Mouse (Mus musculus): Measurements from ENCODE around the gene Ubtd2. TPM values are rescaled to one million over a fixed set of nuclear protein-coding genes. Genes with fewer than 3 reads are reported as not detected.

Ubtd2 gene
- polyA plus RNA-seq, 1 experiment from 2014 or later = 61.4 TPM

- Histone ChIP-seq H3K9ac (ENCODE audit: low read length) (no peak overlapping the region), H3K36me3 (ENCODE audit: control insufficient read depth, insufficient read depth, low read length) (no peaks in the 10 kb centered on the region), H3K9me3 (ENCODE audit: control insufficient read depth, low read length) (no peaks in the 10 kb centered on the region), H3K4me2 (ENCODE audit: low read depth) (no peak overlapping the region), H3K4me3 (ENCODE audit: low read depth, low read length) (no peak overlapping the region), H3K27ac (ENCODE audit: low read depth, low read length) (no peak overlapping the region), H3K27me3 (ENCODE audit: control insufficient read depth, insufficient read depth, low read length) (no peaks in the 10 kb centered on the region), H3K4me1 (ENCODE audit: control insufficient read depth, insufficient read depth, low read length) (no peaks in the 10 kb centered on the region)
- no peak for DNase-seq (ENCODE audit: low spot score)
- WGBS = 84% methylated on average over 4 of the region's 4 CpGs
- no peak for ATAC-seq (ENCODE audit: insufficient read depth, low FRiP score, low TSS enrichment)
These were observed 63.6 kb downstream of the Ubtd2 start for GRCm38 (mm10) chr11:32518770-32519169.

- WGBS = 88% methylated on average over 1 of the region's 1 CpGs
- Histone ChIP-seq H3K36me3 (ENCODE audit: control insufficient read depth, insufficient read depth, low read length) (no peaks in the 10 kb centered on the region), H3K4me1 (ENCODE audit: control insufficient read depth, insufficient read depth, low read length) (no peaks in the 10 kb centered on the region), H3K4me3 (ENCODE audit: low read depth, low read length) (no peak overlapping the region), H3K4me2 (ENCODE audit: low read depth) (no peak overlapping the region), H3K27ac (ENCODE audit: low read depth, low read length) (no peak overlapping the region), H3K27me3 (ENCODE audit: control insufficient read depth, insufficient read depth, low read length) (no peaks in the 10 kb centered on the region), H3K9ac (ENCODE audit: low read length) (no peak overlapping the region), H3K9me3 (ENCODE audit: control insufficient read depth, low read length) (no peaks in the 10 kb centered on the region)
- ATAC-seq (ENCODE audit: insufficient read depth, low FRiP score, low TSS enrichment) (no peak), DNase-seq (ENCODE audit: low spot score) (no peak)
These were observed 64.2 kb downstream of the Ubtd2 start for GRCm38 (mm10) chr11:32519354-32519753.

- Histone ChIP-seq H3K36me3 (ENCODE audit: control insufficient read depth, insufficient read depth, low read length) (peaks cover 2% of the 10 kb centered on the region; the same call in 1 of the 2 replicates), H3K27ac (ENCODE audit: low read depth, low read length) (no peak overlapping the region), H3K27me3 (ENCODE audit: control insufficient read depth, insufficient read depth, low read length) (no peaks in the 10 kb centered on the region), H3K9me3 (ENCODE audit: control insufficient read depth, low read length) (no peaks in the 10 kb centered on the region), H3K4me2 (ENCODE audit: low read depth) (no peak overlapping the region), H3K9ac (ENCODE audit: low read length) (no peak overlapping the region), H3K4me1 (ENCODE audit: control insufficient read depth, insufficient read depth, low read length) (no peaks in the 10 kb centered on the region), H3K4me3 (ENCODE audit: low read depth, low read length) (no peak overlapping the region)
- 71% methylated on average over 2 of the region's 2 CpGs for WGBS
- ATAC-seq (ENCODE audit: insufficient read depth, low FRiP score, low TSS enrichment) (no peak), DNase-seq (ENCODE audit: low spot score) (no peak)
These were observed 66.1 kb downstream of the Ubtd2 start for GRCm38 (mm10) chr11:32521246-32521645.

- H3K9me3 ChIP-seq (ENCODE audit: control insufficient read depth, low read length) = no peaks in the 10 kb centered on the region
- no peak overlapping the region for H3K9ac ChIP-seq (ENCODE audit: low read length)
- ATAC-seq (ENCODE audit: insufficient read depth, low FRiP score, low TSS enrichment) (no peak), DNase-seq (ENCODE audit: low spot score) (no peak)
- no peaks in the 10 kb centered on the region for H3K4me1 ChIP-seq (ENCODE audit: control insufficient read depth, insufficient read depth, low read length)
- WGBS = 89% methylated on average over 11 of the region's 11 CpGs
- no peak overlapping the region for H3K4me3 ChIP-seq (ENCODE audit: low read depth, low read length)
- H3K36me3 ChIP-seq (ENCODE audit: control insufficient read depth, insufficient read depth, low read length) = peaks cover 2% of the 10 kb centered on the region; the same call in 1 of the 2 replicates
- no peaks in the 10 kb centered on the region for H3K27me3 ChIP-seq (ENCODE audit: control insufficient read depth, insufficient read depth, low read length)
- H3K27ac ChIP-seq (ENCODE audit: low read depth, low read length) = no peak overlapping the region
- H3K4me2 ChIP-seq (ENCODE audit: low read depth) = no peak overlapping the region
These were observed 69.2 kb downstream of the Ubtd2 start for GRCm38 (mm10) chr11:32524122-32524920.

- WGBS = 84% methylated on average over 4 of the region's 4 CpGs
- no peak for ATAC-seq (ENCODE audit: insufficient read depth, low FRiP score, low TSS enrichment)
- no peak for DNase-seq (ENCODE audit: low spot score)
These were observed 71.8 kb downstream of the Ubtd2 start for GRCm38 (mm10) chr11:32527006-32527405.

GRCm38 (mm10) chr11:32530151-32530550 is 75.0 kb downstream of the Ubtd2 start:
- Histone ChIP-seq H3K4me2 (ENCODE audit: low read depth) (no peak overlapping the region), H3K9ac (ENCODE audit: low read length) (no peak overlapping the region), H3K4me1 (ENCODE audit: control insufficient read depth, insufficient read depth, low read length) (peaks cover 6% of the 10 kb centered on the region; the same call in 1 of the 2 replicates), H3K36me3 (ENCODE audit: control insufficient read depth, insufficient read depth, low read length) (no peaks in the 10 kb centered on the region), H3K27me3 (ENCODE audit: control insufficient read depth, insufficient read depth, low read length) (no peaks in the 10 kb centered on the region), H3K9me3 (ENCODE audit: control insufficient read depth, low read length) (no peaks in the 10 kb centered on the region), H3K27ac (ENCODE audit: low read depth, low read length) (no peak overlapping the region), H3K4me3 (ENCODE audit: low read depth, low read length) (no peak overlapping the region)
- ATAC-seq (ENCODE audit: insufficient read depth, low FRiP score, low TSS enrichment) (no peak), DNase-seq (ENCODE audit: low spot score) (no peak)
- 86% methylated on average over 1 of the region's 1 CpGs for WGBS

More at GRCm38 (mm10) chr11:32527006-32527405, 71.8 kb downstream of the Ubtd2 start:
- peaks cover 2% of the 10 kb centered on the region; the same call in 1 of the 2 replicates for H3K36me3 ChIP-seq (ENCODE audit: control insufficient read depth, insufficient read depth, low read length)
- no peak overlapping the region for H3K4me3 ChIP-seq (ENCODE audit: low read depth, low read length)
- H3K27ac ChIP-seq (ENCODE audit: low read depth, low read length) = no peak overlapping the region
- H3K4me2 ChIP-seq (ENCODE audit: low read depth) = no peak overlapping the region
- no peaks in the 10 kb centered on the region for H3K9me3 ChIP-seq (ENCODE audit: control insufficient read depth, low read length)
- no peaks in the 10 kb centered on the region for H3K27me3 ChIP-seq (ENCODE audit: control insufficient read depth, insufficient read depth, low read length)
- no peak overlapping the region for H3K9ac ChIP-seq (ENCODE audit: low read length)
- no peaks in the 10 kb centered on the region for H3K4me1 ChIP-seq (ENCODE audit: control insufficient read depth, insufficient read depth, low read length)

- 0 out of 2 replicates have a peak, but pooled peaks have one; percentile 29 for ATAC-seq (ENCODE audit: insufficient read depth, low FRiP score, low TSS enrichment)
- Histone ChIP-seq H3K9ac (ENCODE audit: low read length) (peak within 1 kb of the TSS; percentile 64), H3K4me3 (ENCODE audit: low read depth, low read length) (peak within 1 kb of the TSS; percentile 66), H3K4me2 (ENCODE audit: low read depth) (peak within 1 kb of the TSS; percentile 94), H3K9me3 (ENCODE audit: control insufficient read depth, low read length) (no peaks in the 10 kb centered on the region), H3K27me3 (ENCODE audit: control insufficient read depth, insufficient read depth, low read length) (no peaks in the 10 kb centered on the region), H3K27ac (ENCODE audit: low read depth, low read length) (no peak within 1 kb of the TSS), H3K4me1 (ENCODE audit: control insufficient read depth, insufficient read depth, low read length) (peaks cover 6% of the 10 kb centered on the region; the same call in 1 of the 2 replicates), H3K36me3 (ENCODE audit: control insufficient read depth, insufficient read depth, low read length) (no peaks in the 10 kb centered on the region)
- DNase-seq (ENCODE audit: low spot score) = peak; percentile 46
- 8% methylated on average over 33 of the region's 33 CpGs for WGBS
These were observed 76.9 kb downstream of the Ubtd2 start, which contains the start of gene Efcab9 for GRCm38 (mm10) chr11:32531871-32532764. Efcab9 (minus strand) TSS chr11:32532081.

GRCm38 (mm10) chr11:32532765-32533481 is 77.8 kb downstream of the Ubtd2 start, which contains the start of gene Stk10:
Stk10 (plus strand) TSS chr11:32533305.
- ATAC-seq (ENCODE audit: insufficient read depth, low FRiP score, low TSS enrichment) (peak; percentile 85), DNase-seq (ENCODE audit: low spot score) (peak; percentile 89)
- Histone ChIP-seq H3K4me1 (ENCODE audit: control insufficient read depth, insufficient read depth, low read length) (peaks cover 10% of the 10 kb centered on the region; the same call in 1 of the 2 replicates), H3K9me3 (ENCODE audit: control insufficient read depth, low read length) (no peaks in the 10 kb centered on the region), H3K4me3 (ENCODE audit: low read depth, low read length) (peak within 1 kb of the TSS; percentile 66), H3K36me3 (ENCODE audit: control insufficient read depth, insufficient read depth, low read length) (no peaks in the 10 kb centered on the region), H3K27ac (ENCODE audit: low read depth, low read length) (no peak within 1 kb of the TSS), H3K27me3 (ENCODE audit: control insufficient read depth, insufficient read depth, low read length) (no peaks in the 10 kb centered on the region), H3K4me2 (ENCODE audit: low read depth) (peak within 1 kb of the TSS; percentile 94), H3K9ac (ENCODE audit: low read length) (peak within 1 kb of the TSS; percentile 64)
- under 1% methylated on average over 73 of the region's 82 CpGs for WGBS
